Mouse (Mus musculus) lung, embryonic 15.5 days (tissue): ENCODE results near the gene Erc2. TPM values are rescaled to one million over a fixed set of nuclear protein-coding genes. Genes with fewer than 3 reads are reported as not detected.

Source experiments
- ATAC-seq: fragments of 200-750 bp; cut with Nextera tagmentation; 2 replicates; pipeline ENCODE4 v1.8.0; 2017; ENCODE audit warnings: moderate number of reproducible peaks, borderline replicate concordance; ENCODE audit not compliant: low FRiP score, low TSS enrichment; ENCODE audit errors: extremely low read depth
- H3K27ac ChIP-seq: fragments of 300-500 bp; sonication (generic); 2 replicates; pipeline ENCODE4 v1.5.1; 2015; ENCODE audit warnings: moderate library complexity, mild to moderate bottlenecking, inconsistent platforms
- H3K27me3 ChIP-seq: fragments of 300-500 bp; sonication (generic); 2 replicates; pipeline ENCODE4 v1.6.1; 2015; ENCODE audit warnings: inconsistent platforms
- H3K36me3 ChIP-seq: fragments of 300-500 bp; sonication (generic); 2 replicates; pipeline ENCODE4 v1.6.1; 2015; ENCODE audit warnings: inconsistent platforms
- H3K4me1 ChIP-seq: fragments of 300-500 bp; sonication (generic); 2 replicates; pipeline ENCODE4 v1.6.1; 2015; ENCODE audit warnings: inconsistent platforms
- H3K4me2 ChIP-seq: fragments of 300-500 bp; sonication (generic); 2 replicates; pipeline ENCODE4 v1.6.1; 2015; ENCODE audit warnings: inconsistent platforms, mild to moderate bottlenecking, moderate library complexity
- H3K4me3 ChIP-seq: fragments of 300-500 bp; sonication (generic); 2 replicates; pipeline ENCODE4 v1.5.1; 2015; ENCODE audit warnings: mild to moderate bottlenecking, inconsistent platforms
- H3K9ac ChIP-seq: fragments of 300-500 bp; sonication (generic); 2 replicates; pipeline ENCODE4 v1.6.1; 2015; ENCODE audit warnings: inconsistent platforms
- H3K9me3 ChIP-seq: fragments of 300-500 bp; sonication (generic); 2 replicates; pipeline ENCODE4 v1.6.1; 2016; ENCODE audit warnings: inconsistent platforms
- WGBS: fragments of 180-500 bp; shearing (Covaris S2); methylation state at CpG from one replicate; pipeline ENCODE4 v1.1.7; 2015; 5-methylcytosine and 5-hydroxymethylcytosine counted together
- polyA plus RNA-seq: library from polyadenylated mRNA; unstranded; fragments of >200 nt; fragmentation: Nextera tagmentation; extraction: Ambion mirVana; gene quantifications from 2 replicates; pipeline ENCODE4 v1.2.1, GENCODE M21; 2015

Erc2 gene
- polyA plus RNA-seq, 1 experiment from 2014 or later, result 2.3 TPM

DNA sequence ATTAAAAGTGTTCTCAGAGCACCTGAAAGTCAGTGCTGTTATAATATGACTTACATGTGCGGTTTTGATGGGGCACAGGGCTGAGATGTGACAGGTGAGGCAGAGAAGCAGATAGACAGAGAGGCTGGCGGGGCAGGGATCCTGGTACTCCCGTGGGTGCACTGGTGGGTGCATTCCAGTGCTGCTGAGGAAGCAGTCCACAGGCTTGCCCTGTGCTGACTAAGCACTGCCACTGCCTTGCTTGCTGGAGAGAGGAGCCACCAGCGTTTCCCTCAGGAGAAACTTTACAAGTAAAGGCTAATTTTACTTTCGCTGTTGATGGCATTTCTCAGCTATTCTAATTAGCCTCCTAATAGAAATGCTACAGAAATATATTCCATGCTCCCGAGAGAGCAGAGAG lies 45.9 kb downstream of the Erc2 start:
- no peak overlapping the region for H3K27ac ChIP-seq
- no peaks in the 10 kb centered on the region for H3K27me3 ChIP-seq
- H3K9me3 ChIP-seq, result no peaks in the 10 kb centered on the region
- no peaks in the 10 kb centered on the region for H3K36me3 ChIP-seq
- no peak overlapping the region for H3K4me3 ChIP-seq
- H3K4me1 ChIP-seq, result no peaks in the 10 kb centered on the region
- ATAC-seq, result no peak
- no peak overlapping the region for H3K9ac ChIP-seq
- H3K4me2 ChIP-seq, result no peak overlapping the region
- 61% methylated on average over 6 of the region's 6 CpGs for WGBS

DNA sequence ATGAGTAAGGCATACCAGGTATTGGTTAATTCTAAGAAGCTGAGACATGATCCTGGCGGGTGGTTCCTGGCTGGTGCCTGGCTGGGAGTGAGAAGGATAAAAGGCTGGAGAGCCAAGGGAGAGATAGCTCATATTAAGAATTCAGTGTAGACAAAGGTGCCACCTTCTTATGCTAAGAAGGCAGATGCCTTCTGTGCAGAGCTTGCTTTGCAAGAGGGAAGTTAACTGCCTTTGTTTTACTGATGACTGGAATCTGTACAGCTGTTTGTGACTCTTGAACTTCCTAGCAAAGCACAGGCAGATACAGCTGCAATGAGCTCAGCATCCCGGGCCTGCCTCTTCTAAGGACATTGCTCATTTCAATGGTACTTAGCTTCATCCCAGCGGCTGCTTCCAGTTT lies 47.7 kb downstream of the Erc2 start:
- Histone ChIP-seq H3K4me1 (no peaks in the 10 kb centered on the region), H3K9me3 (no peaks in the 10 kb centered on the region), H3K4me2 (no peak overlapping the region), H3K27me3 (no peaks in the 10 kb centered on the region), H3K4me3 (no peak overlapping the region), H3K9ac (no peak overlapping the region), H3K27ac (no peak overlapping the region), H3K36me3 (no peaks in the 10 kb centered on the region)
- no peak for ATAC-seq
- 75% methylated on average over 3 of the region's 3 CpGs for WGBS

GRCm38 (mm10) chr14:27672761-27673160 lies 50.5 kb downstream of the Erc2 start:
- no peak overlapping the region for H3K9ac ChIP-seq
- H3K4me1 ChIP-seq, result no peaks in the 10 kb centered on the region
- H3K4me3 ChIP-seq, result no peak overlapping the region
- WGBS, result 82% methylated on average over 7 of the region's 7 CpGs
- H3K9me3 ChIP-seq, result no peaks in the 10 kb centered on the region
- H3K27ac ChIP-seq, result no peak overlapping the region
- no peak overlapping the region for H3K4me2 ChIP-seq
- no peaks in the 10 kb centered on the region for H3K27me3 ChIP-seq
- no peaks in the 10 kb centered on the region for H3K36me3 ChIP-seq
- no peak for ATAC-seq

DNA sequence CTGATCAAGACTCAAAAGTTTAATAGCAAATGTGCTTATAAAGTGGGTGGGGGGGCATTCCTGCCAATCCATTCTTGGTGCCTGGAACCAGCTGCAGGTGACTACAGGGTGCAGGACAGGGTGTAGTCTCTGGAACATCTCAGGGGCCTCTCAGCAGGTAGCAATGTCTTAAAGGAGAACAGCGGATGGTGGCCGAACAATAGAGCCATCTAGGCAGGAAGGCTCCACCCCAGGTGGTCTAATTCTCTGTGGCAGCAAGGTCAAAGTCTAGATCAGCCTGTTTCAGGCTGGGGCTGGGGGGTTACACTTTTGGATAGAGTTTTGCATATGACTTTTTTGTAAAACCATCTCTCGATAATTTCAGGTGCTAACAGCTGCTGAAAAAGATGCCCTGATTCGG lies 51.9 kb downstream of the Erc2 start:
- Histone ChIP-seq H3K27ac (no peak overlapping the region), H3K36me3 (no peaks in the 10 kb centered on the region), H3K4me1 (no peaks in the 10 kb centered on the region), H3K9ac (no peak overlapping the region), H3K4me2 (no peak overlapping the region), H3K4me3 (no peak overlapping the region), H3K9me3 (no peaks in the 10 kb centered on the region), H3K27me3 (no peaks in the 10 kb centered on the region)
- WGBS, result 76% methylated on average over 4 of the region's 4 CpGs
- no peak for ATAC-seq

GRCm38 (mm10) chr14:27674561-27674960 lies 52.3 kb downstream of the Erc2 start:
- Histone ChIP-seq H3K36me3 (no peaks in the 10 kb centered on the region), H3K9me3 (no peaks in the 10 kb centered on the region), H3K27me3 (no peaks in the 10 kb centered on the region), H3K4me1 (no peaks in the 10 kb centered on the region), H3K27ac (no peak overlapping the region), H3K4me2 (no peak overlapping the region), H3K9ac (no peak overlapping the region), H3K4me3 (no peak overlapping the region)
- WGBS, result 89% methylated on average over 10 of the region's 10 CpGs
- no peak for ATAC-seq

- Histone ChIP-seq H3K27me3 (no peaks in the 10 kb centered on the region), H3K9ac (no peak overlapping the region), H3K27ac (no peak overlapping the region), H3K4me1 (no peaks in the 10 kb centered on the region), H3K4me2 (no peak overlapping the region), H3K4me3 (no peak overlapping the region), H3K36me3 (no peaks in the 10 kb centered on the region), H3K9me3 (no peaks in the 10 kb centered on the region)
- ATAC-seq, result no peak
- WGBS, result 76% methylated on average over 6 of the region's 6 CpGs
Measured at GRCm38 (mm10) chr14:27675071-27675470, 52.8 kb downstream of the Erc2 start.

- no peaks in the 10 kb centered on the region for H3K27me3 ChIP-seq
- H3K9me3 ChIP-seq, result no peaks in the 10 kb centered on the region
- no peaks in the 10 kb centered on the region for H3K4me1 ChIP-seq
- H3K27ac ChIP-seq, result no peak overlapping the region
- H3K9ac ChIP-seq, result no peak overlapping the region
- 67% methylated on average over 3 of the region's 3 CpGs for WGBS
- ATAC-seq, result no peak
- no peaks in the 10 kb centered on the region for H3K36me3 ChIP-seq
- no peak overlapping the region for H3K4me2 ChIP-seq
- no peak overlapping the region for H3K4me3 ChIP-seq
Measured at GRCm38 (mm10) chr14:27682368-27683052, 60.3 kb downstream of the Erc2 start.

DNA sequence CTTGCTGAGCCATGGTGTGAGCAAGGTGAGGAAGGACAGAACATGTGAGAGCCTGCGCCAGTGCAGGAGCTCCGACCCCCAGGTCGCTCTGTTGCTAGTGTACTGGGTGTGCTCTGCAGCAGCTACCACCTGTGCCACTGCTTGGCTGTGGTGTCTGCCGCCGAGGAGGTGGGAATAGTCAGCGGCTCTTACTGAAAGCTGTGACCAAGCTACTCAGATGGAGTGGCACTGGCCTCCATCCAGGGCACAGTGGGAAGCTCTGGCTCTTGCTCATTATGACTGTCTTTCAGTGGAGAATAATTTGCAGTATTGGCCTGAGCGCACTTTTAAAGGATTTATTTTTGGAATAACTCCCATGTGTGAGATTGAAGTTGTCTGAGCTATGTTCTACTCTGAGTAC lies 73.6 kb downstream of the Erc2 start:
- ATAC-seq, result no peak
- H3K9ac ChIP-seq, result no peak overlapping the region
- WGBS, result 86% methylated on average over 7 of the region's 7 CpGs
- H3K36me3 ChIP-seq, result no peaks in the 10 kb centered on the region
- no peak overlapping the region for H3K4me2 ChIP-seq
- no peak overlapping the region for H3K27ac ChIP-seq
- H3K4me3 ChIP-seq, result no peak overlapping the region
- no peaks in the 10 kb centered on the region for H3K27me3 ChIP-seq
- H3K9me3 ChIP-seq, result no peaks in the 10 kb centered on the region
- H3K4me1 ChIP-seq, result no peaks in the 10 kb centered on the region

GRCm38 (mm10) chr14:27717364-27717763 lies 95.1 kb downstream of the Erc2 start:
- Histone ChIP-seq H3K36me3 (no peaks in the 10 kb centered on the region), H3K27ac (no peak overlapping the region), H3K4me2 (no peak overlapping the region), H3K27me3 (no peaks in the 10 kb centered on the region), H3K4me3 (no peak overlapping the region), H3K9me3 (no peaks in the 10 kb centered on the region), H3K9ac (no peak overlapping the region), H3K4me1 (no peaks in the 10 kb centered on the region)
- no peak for ATAC-seq
- 81% methylated on average over 7 of the region's 7 CpGs for WGBS

DNA sequence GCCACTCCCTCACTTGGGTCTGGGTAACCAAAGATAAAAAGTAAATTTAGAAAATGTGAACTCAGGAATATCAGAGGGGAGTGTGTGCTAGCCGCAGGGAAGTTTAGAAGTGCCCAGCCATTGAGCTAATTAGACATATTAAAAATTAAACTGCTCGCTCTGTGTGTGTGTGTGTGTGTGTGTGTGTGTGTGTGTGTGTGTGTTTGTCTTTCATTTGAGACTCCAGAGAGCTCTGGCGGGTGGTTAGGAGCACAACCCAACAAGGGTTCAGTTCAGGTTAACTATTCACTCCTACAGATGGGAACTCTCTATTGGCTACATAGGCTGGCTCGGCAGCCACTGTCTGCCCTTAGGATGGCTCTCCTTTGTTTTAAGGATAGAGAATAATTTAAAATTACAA lies 97.4 kb downstream of the Erc2 start:
- no peak overlapping the region for H3K27ac ChIP-seq
- no peak overlapping the region for H3K4me2 ChIP-seq
- no peak overlapping the region for H3K9ac ChIP-seq
- H3K4me1 ChIP-seq, result no peaks in the 10 kb centered on the region
- H3K4me3 ChIP-seq, result no peak overlapping the region
- H3K36me3 ChIP-seq, result no peaks in the 10 kb centered on the region
- 66% methylated on average over 4 of the region's 4 CpGs for WGBS
- no peaks in the 10 kb centered on the region for H3K9me3 ChIP-seq
- ATAC-seq, result no peak
- no peaks in the 10 kb centered on the region for H3K27me3 ChIP-seq

GRCm38 (mm10) chr14:27720944-27721343 lies 98.7 kb downstream of the Erc2 start:
- no peak for ATAC-seq
- Histone ChIP-seq H3K4me3 (no peak overlapping the region), H3K4me1 (no peaks in the 10 kb centered on the region), H3K27ac (no peak overlapping the region), H3K9me3 (no peaks in the 10 kb centered on the region), H3K36me3 (no peaks in the 10 kb centered on the region), H3K27me3 (no peaks in the 10 kb centered on the region), H3K4me2 (no peak overlapping the region), H3K9ac (no peak overlapping the region)
- 91% methylated on average over 3 of the region's 3 CpGs for WGBS

- WGBS, result 70% methylated on average over 3 of the region's 3 CpGs
- no peaks in the 10 kb centered on the region for H3K9me3 ChIP-seq
- ATAC-seq, result no peak
Measured at GRCm38 (mm10) chr14:27721759-27722158, 99.5 kb downstream of the Erc2 start.

DNA sequence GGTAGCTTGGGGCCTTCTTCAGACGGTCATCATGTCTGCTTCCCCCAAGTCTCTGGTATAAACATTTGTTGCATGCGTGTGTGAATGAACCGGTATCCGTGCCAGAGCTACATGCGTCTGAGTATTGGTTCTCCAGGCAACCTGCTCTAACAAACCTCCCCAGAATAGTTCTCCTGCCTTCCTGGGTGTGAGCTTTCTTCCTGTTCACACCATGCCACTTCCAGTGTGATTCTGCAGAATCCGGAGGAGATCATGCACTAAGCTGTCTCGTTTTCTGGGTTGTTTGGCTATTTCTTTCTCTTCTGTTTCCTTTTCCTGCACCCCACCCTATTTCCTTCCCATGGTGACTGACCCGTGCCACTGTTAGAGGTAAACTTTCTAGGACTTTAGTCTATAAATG lies 105.3 kb downstream of the Erc2 start:
- Histone ChIP-seq H3K27me3 (no peaks in the 10 kb centered on the region), H3K9ac (no peak overlapping the region), H3K27ac (no peak overlapping the region), H3K4me1 (no peaks in the 10 kb centered on the region), H3K4me2 (no peak overlapping the region), H3K36me3 (no peaks in the 10 kb centered on the region), H3K4me3 (no peak overlapping the region), H3K9me3 (no peaks in the 10 kb centered on the region)
- WGBS, result 73% methylated on average over 8 of the region's 8 CpGs
- no peak for ATAC-seq

More at GRCm38 (mm10) chr14:27721759-27722158, 99.5 kb downstream of the Erc2 start:
- Histone ChIP-seq H3K27ac (no peak overlapping the region), H3K27me3 (no peaks in the 10 kb centered on the region), H3K9ac (no peak overlapping the region), H3K36me3 (no peaks in the 10 kb centered on the region), H3K4me1 (no peaks in the 10 kb centered on the region), H3K4me2 (no peak overlapping the region), H3K4me3 (no peak overlapping the region)
